Mouse (Mus musculus) lung, postnatal 25 days (tissue): ENCODE results near the gene 0610040J01Rik.

Source experiments
- DNase-seq: peaks from one replicate; pipeline ENCODE4 v3.0.0; 2022; ENCODE audit warnings: low spot score

The 0610040J01Rik gene

GRCm38 (mm10) chr5:63811819-63812508 is at the start of gene 0610040J01Rik:
0610040J01Rik (plus strand) TSS chr5:63812363.
- peak; percentile 86 for DNase-seq

- DNase-seq: no peak
These were observed 46.3 kb upstream of the 0610040J01Rik start for GRCm38 (mm10) chr5:63765886-63766285.

GRCm38 (mm10) chr5:63766715-63767114 is 45.4 kb upstream of the 0610040J01Rik start:
- DNase-seq: peak; percentile 35

- no peak for DNase-seq
These were observed 44.7 kb upstream of the 0610040J01Rik start for GRCm38 (mm10) chr5:63767464-63767863.

GRCm38 (mm10) chr5:63768220-63768619 is 43.9 kb upstream of the 0610040J01Rik start:
- DNase-seq: no peak

GRCm38 (mm10) chr5:63772971-63773370 is 39.2 kb upstream of the 0610040J01Rik start:
- DNase-seq: no peak

- no peak for DNase-seq
These were observed 38.6 kb upstream of the 0610040J01Rik start for GRCm38 (mm10) chr5:63773603-63774002.

- DNase-seq: no peak
These were observed 23.9 kb upstream of the 0610040J01Rik start for GRCm38 (mm10) chr5:63788156-63788826.

- no peak for DNase-seq
These were observed 324 bp downstream of the 0610040J01Rik start for GRCm38 (mm10) chr5:63812509-63812865.

- no peak for DNase-seq
These were observed 4.5 kb downstream of the 0610040J01Rik start for GRCm38 (mm10) chr5:63816643-63817042.

- no peak for DNase-seq
These were observed 5.1 kb downstream of the 0610040J01Rik start for GRCm38 (mm10) chr5:63817270-63817669.

- no peak for DNase-seq
These were observed 6.8 kb downstream of the 0610040J01Rik start for GRCm38 (mm10) chr5:63818975-63819374.

GRCm38 (mm10) chr5:63819519-63819918 is 7.4 kb downstream of the 0610040J01Rik start:
- DNase-seq: peak; percentile 37

- DNase-seq: peak; percentile 38
These were observed 9.0 kb downstream of the 0610040J01Rik start for GRCm38 (mm10) chr5:63821176-63821575.

GRCm38 (mm10) chr5:63821860-63822259 is 9.7 kb downstream of the 0610040J01Rik start:
- no peak for DNase-seq

- peak; percentile 47 for DNase-seq
These were observed 11.5 kb downstream of the 0610040J01Rik start for GRCm38 (mm10) chr5:63823362-63824332.

GRCm38 (mm10) chr5:63824599-63825350 is 12.6 kb downstream of the 0610040J01Rik start:
- no peak for DNase-seq

GRCm38 (mm10) chr5:63825881-63826280 is 13.7 kb downstream of the 0610040J01Rik start:
- DNase-seq: peak; percentile 33

- peak; percentile 79 for DNase-seq
These were observed 14.8 kb downstream of the 0610040J01Rik start for GRCm38 (mm10) chr5:63827006-63827405.

- DNase-seq: peak; percentile 63
These were observed 15.4 kb downstream of the 0610040J01Rik start for GRCm38 (mm10) chr5:63827415-63828053.
